Mouse (Mus musculus) kidney, adult 2 months (tissue): Measurements from ENCODE around the gene Slc7a1. TPM values are rescaled to one million over a fixed set of nuclear protein-coding genes. Genes with fewer than 3 reads are reported as not detected.

Experiments used
- DNase-seq: peaks from one replicate; pipeline ENCODE4 v3.0.0; 2021
- H3K27ac ChIP-seq: fragments of 200-500 bp; 2 replicates; pipeline ENCODE4 v1.5.1; 2012; ENCODE audit warnings: low read depth, low read length, control low read depth, inconsistent platforms; ENCODE audit not compliant: insufficient read depth
- H3K27me3 ChIP-seq: fragments of 200-500 bp; replicated peaks from 2 replicates; pipeline ENCODE4 v1.6.1; 2012; ENCODE audit warnings: mild to moderate bottlenecking, moderate library complexity, low read length, inconsistent platforms; ENCODE audit not compliant: control insufficient read depth, insufficient read depth
- H3K36me3 ChIP-seq: fragments of 200-500 bp; 2 replicates; pipeline ENCODE4 v1.6.1; 2012; ENCODE audit warnings: mild to moderate bottlenecking, moderate library complexity, low read length, inconsistent platforms; ENCODE audit not compliant: control insufficient read depth, insufficient read depth
- H3K4me1 ChIP-seq: fragments of 200-500 bp; 2 replicates; pipeline ENCODE4 v1.6.1; 2011; ENCODE audit warnings: low read length; ENCODE audit not compliant: control insufficient read depth, insufficient read depth
- H3K4me3 ChIP-seq: fragments of 200-500 bp; 2 replicates; pipeline ENCODE4 v1.5.1; 2011; ENCODE audit warnings: mild to moderate bottlenecking, low read depth, low read length, control low read depth; ENCODE audit not compliant: insufficient read depth
- CTCF ChIP-seq: fragments of 200-500 bp; conservative IDR thresholded peaks from 2 replicates; pipeline ENCODE4 v1.5.1; 2011; ENCODE audit warnings: low read depth, mild to moderate bottlenecking, control low read depth, low read length, moderate library complexity, mixed read lengths; ENCODE audit not compliant: insufficient read depth, insufficient read length
- POLR2A ChIP-seq: fragments of 200-500 bp; IDR thresholded peaks from one replicate; pipeline ENCODE4 v1.6.1; 2011; ENCODE audit warnings: low read depth, low read length, control low read depth
- WGBS: fragments of 180-500 bp; shearing (Covaris S2); methylation state at CpG from one replicate; pipeline ENCODE4 v1.1.7; 2018; 5-methylcytosine and 5-hydroxymethylcytosine counted together
- polyA plus RNA-seq: library from polyadenylated mRNA; depleted of rRNA; stranded (reverse); fragments of >200 nt; gene quantifications from 2 replicates; pipeline ENCODE4 v1.2.3, GENCODE M21; 2012

Gene Slc7a1
- polyA plus RNA-seq, 1 experiment, result 4.0 TPM

DNA sequence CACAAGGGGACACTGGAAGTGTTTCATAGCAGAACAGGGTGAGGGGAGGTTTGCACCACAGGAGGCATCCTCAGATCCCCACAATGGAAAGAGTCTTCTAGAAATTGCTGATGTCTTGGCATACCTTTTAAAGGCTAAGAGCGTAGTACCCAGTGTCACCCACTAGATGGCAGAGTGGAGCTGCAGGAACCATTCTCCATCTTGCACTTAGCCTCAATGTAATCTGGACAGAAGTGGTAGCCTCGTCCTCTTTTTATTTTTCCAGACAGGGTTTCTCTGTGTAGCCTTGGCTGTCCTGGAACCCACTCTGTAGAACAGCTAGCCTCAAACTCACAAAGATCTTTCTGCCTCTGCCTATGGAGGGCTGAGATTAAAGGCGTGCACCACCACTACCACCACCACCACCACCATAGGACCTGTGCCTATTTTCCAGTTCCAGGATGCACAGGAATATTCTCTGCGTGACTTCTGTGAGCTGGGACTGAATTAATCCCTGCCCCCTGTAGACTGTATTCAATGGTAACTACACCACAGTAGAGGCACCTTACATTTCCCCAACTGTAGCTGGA is 74.3 kb downstream of the Slc7a1 start:
- Histone ChIP-seq H3K36me3 (no peaks in the 10 kb centered on the region), H3K27me3 (no peaks in the 10 kb centered on the region), H3K27ac (no peak overlapping the region), H3K4me3 (no peak overlapping the region), H3K4me1 (no peaks in the 10 kb centered on the region)
- peak; percentile 41 for DNase-seq
- WGBS, result 38% methylated on average over 4 of the region's 4 CpGs
- TF ChIP-seq CTCF (peak; percentile 87), POLR2A (no peak)

- whole genome bisulfite sequencing, result 96% methylated on average over 5 of the region's 5 CpGs
- no peak for DNase-seq
- TF ChIP-seq POLR2A, result no peak
- no peak for TF ChIP-seq CTCF
Observed at GRCm38 (mm10) chr5:148314931-148315330, 84.8 kb downstream of the Slc7a1 start.

DNA sequence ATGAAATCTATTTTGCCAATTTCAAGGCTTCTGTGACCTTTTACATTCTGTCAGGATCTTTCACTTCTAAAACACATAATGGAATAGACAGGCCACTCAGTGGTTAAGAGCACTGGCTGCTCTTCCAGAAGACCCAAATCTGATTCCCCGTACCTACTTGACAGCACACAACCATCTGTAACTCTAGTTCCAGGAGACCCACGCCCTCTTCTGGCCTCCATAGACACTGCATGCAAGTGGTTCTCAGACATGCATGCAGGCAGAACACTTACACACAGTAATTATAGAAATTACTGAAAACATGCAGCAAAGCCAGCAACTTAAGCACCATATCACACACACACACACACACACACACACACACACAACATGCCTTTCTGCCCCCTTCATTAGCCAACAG is 87.3 kb downstream of the Slc7a1 start:
- H3K27me3 ChIP-seq, result no peaks in the 10 kb centered on the region
- no peak for DNase-seq
- no peak for TF ChIP-seq POLR2A
- TF ChIP-seq CTCF, result 0 out of 2 replicates have a peak, but pooled peaks have one; percentile 6
- H3K4me1 ChIP-seq, result no peaks in the 10 kb centered on the region
- H3K27ac ChIP-seq, result no peak overlapping the region
- no peaks in the 10 kb centered on the region for H3K36me3 ChIP-seq
- H3K4me3 ChIP-seq, result no peak overlapping the region
- 51% methylated on average over 2 of the region's 2 CpGs for WGBS

More at GRCm38 (mm10) chr5:148314931-148315330, 84.8 kb downstream of the Slc7a1 start:
- H3K27ac ChIP-seq, result no peak overlapping the region
- H3K4me1 ChIP-seq, result no peaks in the 10 kb centered on the region
- no peak overlapping the region for H3K4me3 ChIP-seq
- no peaks in the 10 kb centered on the region for H3K36me3 ChIP-seq
- no peaks in the 10 kb centered on the region for H3K27me3 ChIP-seq

GRCm38 (mm10) chr5:148310790-148311189 is 88.9 kb downstream of the Slc7a1 start:
- no peak for DNase-seq
- Histone ChIP-seq H3K4me3 (peak overlapping the region; percentile 40; the same call in 1 of the 2 replicates), H3K27me3 (no peaks in the 10 kb centered on the region), H3K36me3 (no peaks in the 10 kb centered on the region), H3K27ac (no peak overlapping the region), H3K4me1 (no peaks in the 10 kb centered on the region)
- 53% methylated on average over 10 of the region's 10 CpGs for WGBS
- TF ChIP-seq CTCF (0 out of 2 replicates have a peak, but pooled peaks have one; percentile 10), POLR2A (no peak)

DNA sequence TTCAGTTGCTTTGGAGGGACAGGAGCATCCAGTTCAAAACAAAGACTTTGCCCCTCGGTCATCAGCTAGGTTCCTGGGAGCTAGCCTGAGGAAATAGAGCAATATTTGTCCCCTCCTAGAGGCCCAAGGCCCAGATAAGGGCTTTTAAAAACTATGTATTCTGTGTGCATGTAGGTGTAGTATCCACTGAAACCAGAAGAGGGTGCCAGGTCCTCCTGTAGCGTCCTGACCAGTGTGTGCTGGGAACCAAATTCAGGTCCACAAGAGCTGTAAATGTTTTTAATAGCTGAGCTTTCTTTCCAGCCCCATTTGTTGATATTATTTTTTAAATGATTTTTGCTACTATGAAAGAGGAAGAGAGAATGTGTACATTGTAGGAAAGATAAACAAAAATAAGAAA is 95.6 kb downstream of the Slc7a1 start:
- Histone ChIP-seq H3K36me3 (no peaks in the 10 kb centered on the region), H3K4me1 (no peaks in the 10 kb centered on the region), H3K27ac (no peak overlapping the region), H3K4me3 (no peak overlapping the region), H3K27me3 (no peaks in the 10 kb centered on the region)
- DNase-seq, result no peak
- WGBS, result 90% methylated on average over 2 of the region's 2 CpGs
- no peak for TF ChIP-seq POLR2A

DNA sequence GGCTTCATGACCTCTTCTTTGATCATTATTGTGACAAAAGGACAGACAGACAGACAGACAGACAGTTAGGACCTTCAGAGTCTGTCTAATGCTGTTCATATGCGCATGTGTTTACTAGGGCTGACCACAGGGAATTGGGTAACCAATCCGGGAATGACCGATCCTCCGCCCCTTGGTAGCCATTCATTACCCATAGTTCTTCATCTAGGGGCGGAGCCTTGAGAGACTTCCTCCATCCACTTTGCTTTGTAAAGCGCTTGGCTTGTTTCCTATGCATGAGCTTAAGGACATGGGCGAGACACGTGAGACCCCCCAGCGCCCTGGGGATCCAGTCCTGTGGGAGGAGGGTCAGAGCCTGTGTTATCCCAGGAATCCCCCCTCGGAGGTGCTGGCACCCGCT is 96.7 kb downstream of the Slc7a1 start:
- 85% methylated on average over 11 of the region's 11 CpGs for WGBS
- TF ChIP-seq POLR2A, result no peak
- no peak for TF ChIP-seq CTCF
- H3K27ac ChIP-seq, result no peak overlapping the region
- no peaks in the 10 kb centered on the region for H3K4me1 ChIP-seq
- H3K36me3 ChIP-seq, result no peaks in the 10 kb centered on the region
- peak overlapping the region; percentile 27 for H3K4me3 ChIP-seq
- H3K27me3 ChIP-seq, result no peaks in the 10 kb centered on the region
- DNase-seq, result no peak

- WGBS, result 88% methylated on average over 7 of the region's 7 CpGs
- peak; percentile 43 for TF ChIP-seq CTCF
- no peak for TF ChIP-seq POLR2A
- DNase-seq, result no peak
- H3K27ac ChIP-seq, result no peak overlapping the region
- H3K4me3 ChIP-seq, result no peak overlapping the region
- H3K36me3 ChIP-seq, result no peaks in the 10 kb centered on the region
- H3K4me1 ChIP-seq, result no peaks in the 10 kb centered on the region
- H3K27me3 ChIP-seq, result no peaks in the 10 kb centered on the region
Observed at GRCm38 (mm10) chr5:148293346-148293745, 106.4 kb downstream of the Slc7a1 start.
